Mouse (Mus musculus) cerebellum, adult 8-10 months (tissue): ENCODE measurements at regions not wholly inside any gene's neighbourhood (a gene's known extent, or its start where the extent isn't known, plus 50 kb on each side); places are given as distances from the start of the nearest gene placed in this dataset.
A peak's percentile ranks its signal among the peaks of the same experiment; 100 is the strongest.

ENCODE experiments used
- DNase-seq: peaks from one replicate; pipeline ENCODE4 v3.0.0; 2022

GRCm38 (mm10) chr10:17102065-17102464, 621.0 kb upstream of the Cited2 start:
- DNase-seq, result no peak

GRCm38 (mm10) chr10:17103416-17103815, 619.6 kb upstream of the Cited2 start:
- no peak for DNase-seq

GRCm38 (mm10) chr10:17106831-17107230, 616.2 kb upstream of the Cited2 start:
- no peak for DNase-seq

GRCm38 (mm10) chr10:17111071-17111470, 611.9 kb upstream of the Cited2 start:
- no peak for DNase-seq

- no peak for DNase-seq
Observed at GRCm38 (mm10) chr10:17114805-17115204, 608.2 kb upstream of the Cited2 start.

GRCm38 (mm10) chr10:17129391-17130163, 593.4 kb upstream of the Cited2 start:
- DNase-seq, result peak; percentile 75

- no peak for DNase-seq
Observed at GRCm38 (mm10) chr10:17130661-17131060, 592.4 kb upstream of the Cited2 start.

GRCm38 (mm10) chr10:17131763-17132162, 591.3 kb upstream of the Cited2 start:
- DNase-seq, result peak; percentile 31

GRCm38 (mm10) chr10:17175385-17175784, 547.6 kb upstream of the Cited2 start:
- DNase-seq, result no peak

GRCm38 (mm10) chr10:17177054-17177453, 546.0 kb upstream of the Cited2 start:
- no peak for DNase-seq

GRCm38 (mm10) chr10:17177503-17178278, 545.3 kb upstream of the Cited2 start:
- no peak for DNase-seq

GRCm38 (mm10) chr10:17178627-17179026, 544.4 kb upstream of the Cited2 start:
- no peak for DNase-seq

GRCm38 (mm10) chr10:17184418-17184817, 538.6 kb upstream of the Cited2 start:
- no peak for DNase-seq

GRCm38 (mm10) chr10:17196205-17196604, 526.8 kb upstream of the Cited2 start:
- no peak for DNase-seq

- no peak for DNase-seq
Observed at GRCm38 (mm10) chr10:17196636-17197035, 526.4 kb upstream of the Cited2 start.

- DNase-seq, result no peak
Observed at GRCm38 (mm10) chr10:17200524-17201426, 522.2 kb upstream of the Cited2 start.

- no peak for DNase-seq
Observed at GRCm38 (mm10) chr10:17201427-17201745, 521.6 kb upstream of the Cited2 start.

- DNase-seq, result no peak
Observed at GRCm38 (mm10) chr10:17202556-17203415, 520.2 kb upstream of the Cited2 start.

- no peak for DNase-seq
Observed at GRCm38 (mm10) chr10:17203416-17204110, 519.5 kb upstream of the Cited2 start.

GRCm38 (mm10) chr10:17204153-17204552, 518.9 kb upstream of the Cited2 start:
- no peak for DNase-seq

- DNase-seq, result no peak
Observed at GRCm38 (mm10) chr10:17212551-17213309, 510.3 kb upstream of the Cited2 start.
